Mouse (Mus musculus): ENCODE measurements around the gene St3gal3. TPM values are rescaled to one million over a fixed set of nuclear protein-coding genes. Genes with fewer than 3 reads are reported as not detected.

The St3gal3 gene
- polyA plus RNA-seq, 1 experiment: 19.3 TPM

DNA sequence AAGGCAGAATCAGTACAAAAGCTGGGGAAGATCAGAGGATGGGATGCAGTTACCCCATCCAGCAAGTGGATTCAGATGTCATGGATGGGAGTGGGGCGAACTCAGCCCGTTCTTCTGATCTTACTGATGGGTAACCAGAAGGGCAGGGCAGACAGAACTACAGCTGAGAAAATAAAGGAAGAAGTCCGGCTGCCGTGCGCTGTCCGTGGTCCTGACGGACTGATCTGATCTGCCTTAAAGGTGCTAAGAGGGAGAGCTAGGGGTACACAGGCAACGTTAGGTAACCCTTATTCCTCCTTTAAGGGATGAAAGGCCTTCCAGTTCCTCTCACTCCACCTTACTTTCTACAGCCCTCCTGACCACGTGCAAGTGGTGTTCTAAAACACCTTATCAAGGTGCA lies 241.3 kb downstream of the St3gal3 start:
- Histone ChIP-seq H3K4me3 (ENCODE audit: control insufficient read depth, insufficient read depth, low read length) (no peak overlapping the region), H3K27ac (ENCODE audit: control insufficient read depth, insufficient read depth, low read length) (no peak overlapping the region), H3K27me3 (ENCODE audit: control insufficient read depth, insufficient read depth, low read length) (no peaks in the 10 kb centered on the region), H3K4me1 (replicated peaks; ENCODE audit: control insufficient read depth, insufficient read depth, low read length) (peaks cover 11% of the 10 kb centered on the region), H3K36me3 (ENCODE audit: control insufficient read depth, insufficient read depth, low read length) (no peaks in the 10 kb centered on the region)
- TF ChIP-seq POLR2A (IDR thresholded peaks at IDR 0.05; ENCODE audit: control insufficient read depth, extremely low read depth, insufficient read depth, low read length, poor library complexity): no peak
- no peak for TF ChIP-seq CTCF (IDR thresholded peaks at IDR 0.05; ENCODE audit: borderline replicate concordance, control insufficient read depth, extremely low read depth, insufficient read depth, low read length, poor library complexity)
- WGBS: 23% methylated on average over 9 of the region's 9 CpGs
- peak; percentile 61 for DNase-seq

DNA sequence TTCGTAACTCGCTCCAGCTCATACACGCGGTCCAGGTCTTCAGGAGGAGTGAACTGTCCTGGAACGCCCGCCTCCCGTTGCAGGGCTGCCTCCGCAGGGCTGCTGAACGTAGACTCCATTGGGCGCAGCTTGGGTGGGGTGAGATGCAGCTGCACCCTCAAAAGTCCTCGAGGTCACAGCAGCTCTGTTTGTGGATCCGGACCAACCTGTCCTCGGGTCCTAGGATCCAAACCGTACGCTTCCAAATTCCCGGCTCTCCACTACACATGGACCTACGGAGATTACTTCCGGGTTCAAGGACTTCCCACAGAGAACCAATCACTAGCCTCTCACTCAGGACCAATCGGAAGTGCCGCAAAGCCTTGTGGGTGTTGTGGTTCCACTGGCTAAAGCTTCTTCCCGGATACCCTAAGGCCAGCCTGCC lies 243.0 kb downstream of the St3gal3 start, which contains the start of gene Dph2:
Gene Dph2 (minus strand): TSS at position 295 of the 424 bp plus-strand sequence.
- peak; percentile 87 for DNase-seq
- Histone ChIP-seq H3K27ac (ENCODE audit: control insufficient read depth, insufficient read depth, low read length) (no peak within 1 kb of the TSS), H3K36me3 (ENCODE audit: control insufficient read depth, insufficient read depth, low read length) (no peaks in the 10 kb centered on the region), H3K27me3 (ENCODE audit: control insufficient read depth, insufficient read depth, low read length) (no peaks in the 10 kb centered on the region), H3K4me3 (ENCODE audit: control insufficient read depth, insufficient read depth, low read length) (peak within 1 kb of the TSS; percentile 85), H3K4me1 (replicated peaks; ENCODE audit: control insufficient read depth, insufficient read depth, low read length) (peaks cover 14% of the 10 kb centered on the region)
- TF ChIP-seq CTCF (IDR thresholded peaks at IDR 0.05; ENCODE audit: borderline replicate concordance, control insufficient read depth, extremely low read depth, insufficient read depth, low read length, poor library complexity) (no peak), POLR2A (IDR thresholded peaks at IDR 0.05; ENCODE audit: control insufficient read depth, extremely low read depth, insufficient read depth, low read length, poor library complexity) (0 out of 2 replicates have a peak, but pooled peaks have one; percentile 17)
- under 1% methylated on average over 21 of the region's 21 CpGs for WGBS

DNA sequence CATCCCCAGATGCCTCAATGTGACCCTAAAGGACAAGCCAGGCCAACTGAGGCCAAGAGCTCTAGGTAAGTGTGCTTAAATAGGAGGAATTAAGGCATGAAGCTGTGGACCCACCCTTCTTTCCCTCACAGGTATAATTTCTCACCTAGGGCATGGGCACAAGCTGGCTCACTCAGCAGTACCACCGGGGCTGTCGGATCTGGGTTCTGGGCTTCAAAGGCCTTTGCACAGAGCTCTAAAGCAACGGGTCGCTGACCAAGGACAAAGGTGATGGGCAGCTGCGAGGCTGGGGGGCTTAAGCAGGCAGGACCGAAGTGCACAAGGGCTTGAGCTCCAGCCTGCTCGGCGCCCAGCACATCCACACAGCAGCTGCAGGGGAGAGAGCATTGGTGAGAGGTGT lies 244.0 kb downstream of the St3gal3 start:
- H3K27me3 ChIP-seq (ENCODE audit: control insufficient read depth, insufficient read depth, low read length): no peaks in the 10 kb centered on the region
- 94% methylated on average over 8 of the region's 8 CpGs for WGBS
- H3K27ac ChIP-seq (ENCODE audit: control insufficient read depth, insufficient read depth, low read length): no peak overlapping the region
- TF ChIP-seq POLR2A (IDR thresholded peaks at IDR 0.05; ENCODE audit: control insufficient read depth, extremely low read depth, insufficient read depth, low read length, poor library complexity) (no peak), CTCF (IDR thresholded peaks at IDR 0.05; ENCODE audit: borderline replicate concordance, control insufficient read depth, extremely low read depth, insufficient read depth, low read length, poor library complexity) (no peak)
- H3K4me3 ChIP-seq (ENCODE audit: control insufficient read depth, insufficient read depth, low read length): 0 out of 2 replicates have a peak overlapping the region, but pooled peaks have one; percentile 85
- no peaks in the 10 kb centered on the region for H3K36me3 ChIP-seq (ENCODE audit: control insufficient read depth, insufficient read depth, low read length)
- H3K4me1 ChIP-seq (replicated peaks; ENCODE audit: control insufficient read depth, insufficient read depth, low read length): peaks cover 20% of the 10 kb centered on the region
- DNase-seq: no peak

DNA sequence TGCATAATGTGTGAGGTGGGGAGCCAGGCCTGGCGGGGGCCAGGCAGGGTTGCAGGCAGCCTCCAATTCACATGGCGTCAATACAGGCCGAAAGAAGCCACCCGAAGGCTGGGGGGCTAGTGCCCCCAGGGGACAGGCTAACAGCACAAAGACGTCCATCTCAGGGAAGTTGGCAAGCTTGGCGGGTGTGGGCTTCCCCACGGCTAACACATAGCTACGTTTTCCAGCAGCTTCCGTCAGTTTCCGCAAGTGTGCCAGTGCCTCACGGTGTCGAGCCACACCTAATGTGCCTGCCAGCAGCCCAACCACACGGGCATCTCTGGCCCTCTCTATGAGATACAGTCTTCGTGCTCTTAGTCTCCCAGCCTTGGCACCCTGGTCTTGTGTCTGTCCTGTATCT lies 244.7 kb downstream of the St3gal3 start:
- H3K27ac ChIP-seq (ENCODE audit: control insufficient read depth, insufficient read depth, low read length): no peak overlapping the region
- no peaks in the 10 kb centered on the region for H3K27me3 ChIP-seq (ENCODE audit: control insufficient read depth, insufficient read depth, low read length)
- 97% methylated on average over 14 of the region's 14 CpGs for WGBS
- H3K4me3 ChIP-seq (ENCODE audit: control insufficient read depth, insufficient read depth, low read length): no peak overlapping the region
- DNase-seq: no peak
- H3K36me3 ChIP-seq (ENCODE audit: control insufficient read depth, insufficient read depth, low read length): no peaks in the 10 kb centered on the region
- peaks cover 20% of the 10 kb centered on the region for H3K4me1 ChIP-seq (replicated peaks; ENCODE audit: control insufficient read depth, insufficient read depth, low read length)
- TF ChIP-seq CTCF (IDR thresholded peaks at IDR 0.05; ENCODE audit: borderline replicate concordance, control insufficient read depth, extremely low read depth, insufficient read depth, low read length, poor library complexity): no peak
- TF ChIP-seq POLR2A (IDR thresholded peaks at IDR 0.05; ENCODE audit: control insufficient read depth, extremely low read depth, insufficient read depth, low read length, poor library complexity): no peak

DNA sequence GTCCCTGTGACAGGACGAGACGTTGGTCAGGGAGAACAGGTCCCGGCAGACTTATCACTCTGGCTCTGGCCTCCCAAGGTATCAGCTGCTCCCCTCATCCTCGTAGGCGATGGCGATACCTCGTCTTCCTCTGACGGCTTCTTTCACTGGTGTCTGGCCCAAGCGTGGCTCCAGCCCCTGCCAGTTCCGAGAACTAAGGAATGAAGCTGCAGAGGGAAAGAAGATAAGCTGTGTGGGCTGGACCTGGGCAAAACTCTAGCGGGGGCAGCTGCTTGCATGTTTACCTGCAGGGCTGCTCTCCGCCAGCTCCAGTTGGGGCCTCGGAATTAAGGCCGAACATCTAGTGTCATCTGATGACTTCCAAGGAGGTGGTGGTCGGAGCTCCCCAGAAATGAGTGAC lies 245.2 kb downstream of the St3gal3 start:
- Histone ChIP-seq H3K27ac (ENCODE audit: control insufficient read depth, insufficient read depth, low read length) (no peak overlapping the region), H3K4me1 (replicated peaks; ENCODE audit: control insufficient read depth, insufficient read depth, low read length) (peaks cover 20% of the 10 kb centered on the region), H3K27me3 (ENCODE audit: control insufficient read depth, insufficient read depth, low read length) (no peaks in the 10 kb centered on the region), H3K4me3 (ENCODE audit: control insufficient read depth, insufficient read depth, low read length) (no peak overlapping the region), H3K36me3 (ENCODE audit: control insufficient read depth, insufficient read depth, low read length) (no peaks in the 10 kb centered on the region; the same call in 1 of the 2 replicates)
- TF ChIP-seq CTCF (IDR thresholded peaks at IDR 0.05; ENCODE audit: borderline replicate concordance, control insufficient read depth, extremely low read depth, insufficient read depth, low read length, poor library complexity) (no peak), POLR2A (IDR thresholded peaks at IDR 0.05; ENCODE audit: control insufficient read depth, extremely low read depth, insufficient read depth, low read length, poor library complexity) (no peak)
- WGBS: 98% methylated on average over 15 of the region's 15 CpGs
- DNase-seq: no peak

DNA sequence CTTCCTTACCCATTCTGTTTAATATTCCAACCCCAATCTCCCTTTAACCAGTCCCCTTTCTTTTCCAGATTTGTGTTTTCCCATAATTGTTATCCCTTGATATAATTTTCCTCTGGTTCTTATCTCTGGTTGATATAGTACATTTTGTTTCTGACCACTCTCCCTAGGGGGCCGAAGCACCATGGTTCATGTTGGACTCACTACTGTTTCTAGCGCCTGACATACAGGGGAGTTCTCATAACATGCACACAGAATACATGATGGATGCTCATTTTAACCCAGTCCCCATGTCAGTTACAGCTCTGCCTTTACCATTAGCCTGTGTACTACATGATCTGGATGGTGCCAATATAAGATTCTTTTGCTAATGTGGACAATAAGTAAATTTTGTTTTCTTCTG lies 246.8 kb downstream of the St3gal3 start:
- TF ChIP-seq CTCF (IDR thresholded peaks at IDR 0.05; ENCODE audit: borderline replicate concordance, control insufficient read depth, extremely low read depth, insufficient read depth, low read length, poor library complexity) (no peak), POLR2A (IDR thresholded peaks at IDR 0.05; ENCODE audit: control insufficient read depth, extremely low read depth, insufficient read depth, low read length, poor library complexity) (no peak)
- no peaks in the 10 kb centered on the region; the same call in 1 of the 2 replicates for H3K36me3 ChIP-seq (ENCODE audit: control insufficient read depth, insufficient read depth, low read length)
- H3K4me1 ChIP-seq (replicated peaks; ENCODE audit: control insufficient read depth, insufficient read depth, low read length): peaks cover 20% of the 10 kb centered on the region
- DNase-seq: no peak
- no peak overlapping the region for H3K4me3 ChIP-seq (ENCODE audit: control insufficient read depth, insufficient read depth, low read length)
- no peak overlapping the region for H3K27ac ChIP-seq (ENCODE audit: control insufficient read depth, insufficient read depth, low read length)
- no peaks in the 10 kb centered on the region for H3K27me3 ChIP-seq (ENCODE audit: control insufficient read depth, insufficient read depth, low read length)
- 93% methylated on average over 2 of the region's 2 CpGs for WGBS

DNA sequence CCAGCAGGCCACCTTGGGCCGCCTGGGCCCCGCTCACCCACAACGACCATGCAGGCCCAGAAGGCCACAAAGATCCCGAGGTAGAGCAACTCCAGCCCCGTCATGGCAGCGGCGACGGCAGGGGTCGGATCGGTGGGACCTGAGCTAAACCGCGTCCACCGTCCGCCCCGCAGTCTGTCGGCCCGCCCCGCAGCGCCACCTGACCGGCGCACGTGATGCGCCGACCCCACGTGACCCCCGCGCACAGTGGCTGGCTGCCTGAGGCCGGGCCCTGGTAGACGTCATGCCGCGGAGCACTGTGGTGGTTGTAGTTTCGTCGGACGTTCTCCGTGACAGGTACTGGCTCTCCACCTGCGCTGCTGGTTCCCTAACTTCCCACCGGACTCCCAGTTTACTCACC lies 247.6 kb downstream of the St3gal3 start, which contains the start of gene Atp6v0b:
Gene Atp6v0b (minus strand): TSS at position 201 of the 400 bp plus-strand sequence.
- Histone ChIP-seq H3K27ac (ENCODE audit: control insufficient read depth, insufficient read depth, low read length) (no peak within 1 kb of the TSS), H3K36me3 (ENCODE audit: control insufficient read depth, insufficient read depth, low read length) (no peaks in the 10 kb centered on the region; the same call in 1 of the 2 replicates), H3K4me3 (ENCODE audit: control insufficient read depth, insufficient read depth, low read length) (peak within 1 kb of the TSS; percentile 89), H3K27me3 (ENCODE audit: control insufficient read depth, insufficient read depth, low read length) (no peaks in the 10 kb centered on the region; the same call in 1 of the 2 replicates), H3K4me1 (replicated peaks; ENCODE audit: control insufficient read depth, insufficient read depth, low read length) (peaks cover 19% of the 10 kb centered on the region)
- under 1% methylated on average over 37 of the region's 37 CpGs for WGBS
- TF ChIP-seq CTCF (IDR thresholded peaks at IDR 0.05; ENCODE audit: borderline replicate concordance, control insufficient read depth, extremely low read depth, insufficient read depth, low read length, poor library complexity) (peak; percentile 26; the same call in 1 of the 2 replicates), POLR2A (IDR thresholded peaks at IDR 0.05; ENCODE audit: control insufficient read depth, extremely low read depth, insufficient read depth, low read length, poor library complexity) (peak; percentile 75)
- DNase-seq: peak; percentile 96
